Mouse (Mus musculus): ENCODE measurements around the gene Kntc1.
"Not testable (repeated sequence)": the region's sequence is repeated elsewhere in the genome, so short reads cannot be mapped to it uniquely, and the experiment has no call there.

Gene Kntc1

GRCm38 (mm10) chr5:123749065-123750064 lies at the start of gene Kntc1, which contains the start of gene Rsrc2:
Gene Kntc1 (plus strand): TSS chr5:123749716.
Gene Rsrc2 (minus strand): TSS chr5:123749414.
- in situ Hi-C loops (cut with MboI; ENCODE audit: low pct_unique_long_range_greater_than_20kb in 1 of 2, low sequenced_read_pairs in 2 of 2, unreplicated experiment in 1 of 2) = no loop called here

GRCm38 (mm10) chr5:123700625-123701024 lies 48.9 kb upstream of the Kntc1 start:
- in situ Hi-C loops (cut with MboI; ENCODE audit: low pct_unique_long_range_greater_than_20kb in 1 of 2, low sequenced_read_pairs in 2 of 2, unreplicated experiment in 1 of 2) = no loop called here

GRCm38 (mm10) chr5:123708598-123708997 lies 40.9 kb upstream of the Kntc1 start:
- in situ Hi-C loops (cut with MboI; ENCODE audit: low pct_unique_long_range_greater_than_20kb in 1 of 2, low sequenced_read_pairs in 2 of 2, unreplicated experiment in 1 of 2) = no loop called here

- in situ Hi-C loops (cut with MboI; ENCODE audit: low pct_unique_long_range_greater_than_20kb in 1 of 2, low sequenced_read_pairs in 2 of 2, unreplicated experiment in 1 of 2) = no loop called here
These were observed 39.9 kb upstream of the Kntc1 start for GRCm38 (mm10) chr5:123709571-123709970.

- in situ Hi-C loops (cut with MboI; ENCODE audit: low pct_unique_long_range_greater_than_20kb in 1 of 2, low sequenced_read_pairs in 2 of 2, unreplicated experiment in 1 of 2) = no loop called here
These were observed 35.7 kb upstream of the Kntc1 start for GRCm38 (mm10) chr5:123713782-123714181.

- in situ Hi-C loops (cut with MboI; ENCODE audit: low pct_unique_long_range_greater_than_20kb in 1 of 2, low sequenced_read_pairs in 2 of 2, unreplicated experiment in 1 of 2) = no loop called here
These were observed 34.9 kb upstream of the Kntc1 start for GRCm38 (mm10) chr5:123714622-123715021.

GRCm38 (mm10) chr5:123720328-123721311 lies 28.9 kb upstream of the Kntc1 start, which contains the start of gene Zcchc8:
Gene Zcchc8 (minus strand): TSS chr5:123721100.
- in situ Hi-C loops (cut with MboI; ENCODE audit: low pct_unique_long_range_greater_than_20kb in 1 of 2, low sequenced_read_pairs in 2 of 2, unreplicated experiment in 1 of 2) = no loop called here

GRCm38 (mm10) chr5:123723816-123724215 lies 25.7 kb upstream of the Kntc1 start:
- in situ Hi-C loops (cut with MboI; ENCODE audit: low pct_unique_long_range_greater_than_20kb in 1 of 2, low sequenced_read_pairs in 2 of 2, unreplicated experiment in 1 of 2) = not testable (repeated sequence)

- in situ Hi-C loops (cut with MboI; ENCODE audit: low pct_unique_long_range_greater_than_20kb in 1 of 2, low sequenced_read_pairs in 2 of 2, unreplicated experiment in 1 of 2) = no loop called here
These were observed 18.5 kb upstream of the Kntc1 start for GRCm38 (mm10) chr5:123730981-123731380.

GRCm38 (mm10) chr5:123744358-123744757 lies 5.2 kb upstream of the Kntc1 start:
- in situ Hi-C loops (cut with MboI; ENCODE audit: low pct_unique_long_range_greater_than_20kb in 1 of 2, low sequenced_read_pairs in 2 of 2, unreplicated experiment in 1 of 2) = no loop called here

GRCm38 (mm10) chr5:123746253-123746652 lies 3.3 kb upstream of the Kntc1 start:
- in situ Hi-C loops (cut with MboI; ENCODE audit: low pct_unique_long_range_greater_than_20kb in 1 of 2, low sequenced_read_pairs in 2 of 2, unreplicated experiment in 1 of 2) = no loop called here

- in situ Hi-C loops (cut with MboI; ENCODE audit: low pct_unique_long_range_greater_than_20kb in 1 of 2, low sequenced_read_pairs in 2 of 2, unreplicated experiment in 1 of 2) = no loop called here
These were observed 1.9 kb upstream of the Kntc1 start for GRCm38 (mm10) chr5:123747604-123748003.

- in situ Hi-C loops (cut with MboI; ENCODE audit: low pct_unique_long_range_greater_than_20kb in 1 of 2, low sequenced_read_pairs in 2 of 2, unreplicated experiment in 1 of 2) = no loop called here
These were observed 1.0 kb upstream of the Kntc1 start for GRCm38 (mm10) chr5:123748339-123749064.

- in situ Hi-C loops (cut with MboI; ENCODE audit: low pct_unique_long_range_greater_than_20kb in 1 of 2, low sequenced_read_pairs in 2 of 2, unreplicated experiment in 1 of 2) = no loop called here
These were observed 16.0 kb downstream of the Kntc1 start for GRCm38 (mm10) chr5:123765506-123765905.

- in situ Hi-C loops (cut with MboI; ENCODE audit: low pct_unique_long_range_greater_than_20kb in 1 of 2, low sequenced_read_pairs in 2 of 2, unreplicated experiment in 1 of 2) = not testable (repeated sequence)
These were observed 16.9 kb downstream of the Kntc1 start for GRCm38 (mm10) chr5:123766455-123766854.

GRCm38 (mm10) chr5:123773441-123773840 lies 23.9 kb downstream of the Kntc1 start:
- in situ Hi-C loops (cut with MboI; ENCODE audit: low pct_unique_long_range_greater_than_20kb in 1 of 2, low sequenced_read_pairs in 2 of 2, unreplicated experiment in 1 of 2) = no loop called here

- in situ Hi-C loops (cut with MboI; ENCODE audit: low pct_unique_long_range_greater_than_20kb in 1 of 2, low sequenced_read_pairs in 2 of 2, unreplicated experiment in 1 of 2) = loop anchor here (25.0 kb wide), 1 partner anchor 607 kb away; no protein-coding TSS in a partner anchor
These were observed 31.2 kb downstream of the Kntc1 start for GRCm38 (mm10) chr5:123780716-123781115.

- in situ Hi-C loops (cut with MboI; ENCODE audit: low pct_unique_long_range_greater_than_20kb in 1 of 2, low sequenced_read_pairs in 2 of 2, unreplicated experiment in 1 of 2) = loop anchor here (25.0 kb wide), 1 partner anchor 605 kb away; no protein-coding TSS in a partner anchor
These were observed 32.3 kb downstream of the Kntc1 start for GRCm38 (mm10) chr5:123781864-123782263.
